Mouse (Mus musculus): ENCODE measurements around the gene Cebpz. TPM values are rescaled to one million over a fixed set of nuclear protein-coding genes. Genes with fewer than 3 reads are reported as not detected.

The Cebpz gene
- polyA plus RNA-seq (2015; fragmentation: Nextera tagmentation; extraction: Ambion mirVana) = 22.5 and 22.9 TPM in 2 replicates

- peak; percentile 99 for ATAC-seq (ENCODE audit: low read depth)
- Histone ChIP-seq H3K36me3 (ENCODE audit: control insufficient read depth, insufficient read depth) (peaks cover 17% of the 10 kb centered on the region), H3K27ac (ENCODE audit: low read length) (peak within 1 kb of the TSS; percentile 42; the same call in 1 of the 2 replicates)
Observed at GRCm38 (mm10) chr17:78936466-78937228, at the start of gene Cebpz, which contains the start of gene Ndufaf7. Gene Cebpz, minus strand, starts transcription at chr17:78937066. Gene Ndufaf7, plus strand, starts transcription at chr17:78937136.

GRCm38 (mm10) chr17:78983736-78984135 is 46.9 kb upstream of the Cebpz start:
- Histone ChIP-seq H3K4me1 (ENCODE audit: control insufficient read depth, low read depth, low read length) (no peaks in the 10 kb centered on the region), H3K4me3 (ENCODE audit: low read depth, low read length) (no peak overlapping the region), H3K9me3 (replicated peaks; ENCODE audit: control insufficient read depth, low read length) (no peaks in the 10 kb centered on the region), H3K27me3 (ENCODE audit: control insufficient read depth, insufficient read depth, low read depth, low read length) (no peaks in the 10 kb centered on the region), H3K36me3 (ENCODE audit: control insufficient read depth, insufficient read depth) (no peaks in the 10 kb centered on the region; the same call in 1 of the 2 replicates), H3K27ac (ENCODE audit: low read length) (no peak overlapping the region), H3K9ac (ENCODE audit: low read depth, low read length) (no peak overlapping the region), H3K4me2 (ENCODE audit: low read depth, low read length) (no peak overlapping the region)
- no peak for ATAC-seq (ENCODE audit: low read depth)
- 70% methylated on average over 3 of the region's 3 CpGs for WGBS (ENCODE audit: insufficient replicate concordance)

More at GRCm38 (mm10) chr17:78936466-78937228, at the start of gene Cebpz, which contains the start of gene Ndufaf7:
- Histone ChIP-seq H3K9me3 (replicated peaks; ENCODE audit: control insufficient read depth, low read length) (no peaks in the 10 kb centered on the region), H3K4me1 (ENCODE audit: control insufficient read depth, low read depth, low read length) (peaks cover 8% of the 10 kb centered on the region), H3K9ac (ENCODE audit: low read depth, low read length) (peak within 1 kb of the TSS; percentile 78), H3K27me3 (ENCODE audit: control insufficient read depth, insufficient read depth, low read depth, low read length) (no peaks in the 10 kb centered on the region), H3K4me2 (ENCODE audit: low read depth, low read length) (peak within 1 kb of the TSS; percentile 91), H3K4me3 (ENCODE audit: low read depth, low read length) (peak within 1 kb of the TSS; percentile 95)
- under 1% methylated on average over 45 of the region's 45 CpGs for WGBS (ENCODE audit: insufficient replicate concordance)

GRCm38 (mm10) chr17:78983166-78983565 is 46.3 kb upstream of the Cebpz start:
- Histone ChIP-seq H3K4me3 (ENCODE audit: low read depth, low read length) (no peak overlapping the region), H3K4me2 (ENCODE audit: low read depth, low read length) (no peak overlapping the region), H3K4me1 (ENCODE audit: control insufficient read depth, low read depth, low read length) (no peaks in the 10 kb centered on the region), H3K27me3 (ENCODE audit: control insufficient read depth, insufficient read depth, low read depth, low read length) (no peaks in the 10 kb centered on the region), H3K27ac (ENCODE audit: low read length) (no peak overlapping the region), H3K36me3 (ENCODE audit: control insufficient read depth, insufficient read depth) (no peaks in the 10 kb centered on the region; the same call in 1 of the 2 replicates), H3K9me3 (replicated peaks; ENCODE audit: control insufficient read depth, low read length) (no peaks in the 10 kb centered on the region), H3K9ac (ENCODE audit: low read depth, low read length) (no peak overlapping the region)
- ATAC-seq (ENCODE audit: low read depth) = no peak
- WGBS (ENCODE audit: insufficient replicate concordance) = 86% methylated on average over 8 of the region's 8 CpGs

GRCm38 (mm10) chr17:78968500-78968899 is 31.6 kb upstream of the Cebpz start:
- 71% methylated on average over 3 of the region's 3 CpGs for WGBS (ENCODE audit: insufficient replicate concordance)

GRCm38 (mm10) chr17:78966092-78966883 is 29.4 kb upstream of the Cebpz start:
- no peak overlapping the region for H3K9ac ChIP-seq (ENCODE audit: low read depth, low read length)
- no peak overlapping the region for H3K4me3 ChIP-seq (ENCODE audit: low read depth, low read length)
- H3K4me2 ChIP-seq (ENCODE audit: low read depth, low read length) = 0 out of 2 replicates have a peak overlapping the region, but pooled peaks have one; percentile 20
- peaks cover 4% of the 10 kb centered on the region for H3K36me3 ChIP-seq (ENCODE audit: control insufficient read depth, insufficient read depth)
- H3K27me3 ChIP-seq (ENCODE audit: control insufficient read depth, insufficient read depth, low read depth, low read length) = no peaks in the 10 kb centered on the region
- WGBS (ENCODE audit: insufficient replicate concordance) = 76% methylated on average over 11 of the region's 11 CpGs
- H3K4me1 ChIP-seq (ENCODE audit: control insufficient read depth, low read depth, low read length) = no peaks in the 10 kb centered on the region
- H3K27ac ChIP-seq (ENCODE audit: low read length) = no peak overlapping the region
- no peaks in the 10 kb centered on the region for H3K9me3 ChIP-seq (replicated peaks; ENCODE audit: control insufficient read depth, low read length)
- ATAC-seq (ENCODE audit: low read depth) = no peak

More at GRCm38 (mm10) chr17:78968500-78968899, 31.6 kb upstream of the Cebpz start:
- no peak overlapping the region for H3K4me3 ChIP-seq (ENCODE audit: low read depth, low read length)
- no peaks in the 10 kb centered on the region for H3K4me1 ChIP-seq (ENCODE audit: control insufficient read depth, low read depth, low read length)
- peaks cover 4% of the 10 kb centered on the region for H3K36me3 ChIP-seq (ENCODE audit: control insufficient read depth, insufficient read depth)
- no peak overlapping the region for H3K9ac ChIP-seq (ENCODE audit: low read depth, low read length)
- H3K4me2 ChIP-seq (ENCODE audit: low read depth, low read length) = no peak overlapping the region
- H3K27ac ChIP-seq (ENCODE audit: low read length) = no peak overlapping the region
- no peaks in the 10 kb centered on the region for H3K27me3 ChIP-seq (ENCODE audit: control insufficient read depth, insufficient read depth, low read depth, low read length)
- H3K9me3 ChIP-seq (replicated peaks; ENCODE audit: control insufficient read depth, low read length) = no peaks in the 10 kb centered on the region
- ATAC-seq (ENCODE audit: low read depth) = no peak; the same call in 1 of the 2 replicates

GRCm38 (mm10) chr17:78964387-78964786 is 27.5 kb upstream of the Cebpz start:
- no peak for ATAC-seq (ENCODE audit: low read depth)
- peaks cover 4% of the 10 kb centered on the region; the same call in 1 of the 2 replicates for H3K36me3 ChIP-seq (ENCODE audit: control insufficient read depth, insufficient read depth)
- H3K27ac ChIP-seq (ENCODE audit: low read length) = no peak overlapping the region
- no peaks in the 10 kb centered on the region for H3K27me3 ChIP-seq (ENCODE audit: control insufficient read depth, insufficient read depth, low read depth, low read length)
- H3K4me3 ChIP-seq (ENCODE audit: low read depth, low read length) = no peak overlapping the region
- H3K4me2 ChIP-seq (ENCODE audit: low read depth, low read length) = no peak overlapping the region
- no peaks in the 10 kb centered on the region for H3K9me3 ChIP-seq (replicated peaks; ENCODE audit: control insufficient read depth, low read length)
- no peak overlapping the region for H3K9ac ChIP-seq (ENCODE audit: low read depth, low read length)
- WGBS (ENCODE audit: insufficient replicate concordance) = 68% methylated on average over 1 of the region's 1 CpGs
- H3K4me1 ChIP-seq (ENCODE audit: control insufficient read depth, low read depth, low read length) = no peaks in the 10 kb centered on the region

GRCm38 (mm10) chr17:78959473-78959872 is 22.6 kb upstream of the Cebpz start:
- no peaks in the 10 kb centered on the region for H3K4me1 ChIP-seq (ENCODE audit: control insufficient read depth, low read depth, low read length)
- no peak overlapping the region for H3K4me3 ChIP-seq (ENCODE audit: low read depth, low read length)
- no peak for ATAC-seq (ENCODE audit: low read depth)
- H3K27ac ChIP-seq (ENCODE audit: low read length) = no peak overlapping the region
- 66% methylated on average over 6 of the region's 6 CpGs for WGBS (ENCODE audit: insufficient replicate concordance)
- H3K27me3 ChIP-seq (ENCODE audit: control insufficient read depth, insufficient read depth, low read depth, low read length) = no peaks in the 10 kb centered on the region
- H3K9me3 ChIP-seq (replicated peaks; ENCODE audit: control insufficient read depth, low read length) = no peaks in the 10 kb centered on the region
- H3K4me2 ChIP-seq (ENCODE audit: low read depth, low read length) = no peak overlapping the region
- no peak overlapping the region for H3K9ac ChIP-seq (ENCODE audit: low read depth, low read length)
- H3K36me3 ChIP-seq (ENCODE audit: control insufficient read depth, insufficient read depth) = peaks cover 4% of the 10 kb centered on the region

GRCm38 (mm10) chr17:78953240-78953639 is 16.4 kb upstream of the Cebpz start:
- H3K9ac ChIP-seq (ENCODE audit: low read depth, low read length) = no peak overlapping the region
- ATAC-seq (ENCODE audit: low read depth) = no peak
- H3K27me3 ChIP-seq (ENCODE audit: control insufficient read depth, insufficient read depth, low read depth, low read length) = no peaks in the 10 kb centered on the region
- no peaks in the 10 kb centered on the region; the same call in none of the 2 replicates for H3K36me3 ChIP-seq (ENCODE audit: control insufficient read depth, insufficient read depth)
- WGBS (ENCODE audit: insufficient replicate concordance) = 69% methylated on average over 8 of the region's 8 CpGs
- no peaks in the 10 kb centered on the region for H3K9me3 ChIP-seq (replicated peaks; ENCODE audit: control insufficient read depth, low read length)
- H3K4me1 ChIP-seq (ENCODE audit: control insufficient read depth, low read depth, low read length) = no peaks in the 10 kb centered on the region
- no peak overlapping the region for H3K4me3 ChIP-seq (ENCODE audit: low read depth, low read length)
- no peak overlapping the region for H3K27ac ChIP-seq (ENCODE audit: low read length)
- no peak overlapping the region for H3K4me2 ChIP-seq (ENCODE audit: low read depth, low read length)

Data from liver, embryonic 16.5 days (tissue).